Mouse (Mus musculus): ENCODE results near the gene Spindoc.

GRCm38 (mm10) chr19:7412361-7412760 lies 29.6 kb upstream of the Spindoc start:
- no peak for TF ChIP-seq ELF1 (IDR thresholded peaks at IDR 0.05; ENCODE audit: low read depth, low read length)
- TF ChIP-seq RCOR1 (conservative IDR thresholded peaks at IDR 0.05; ENCODE audit: low read depth, low read length), result no peak
- no peak for TF ChIP-seq ZC3H11A (IDR thresholded peaks at IDR 0.05; ENCODE audit: low read depth, low read length)
- no peak for TF ChIP-seq CHD1 (IDR thresholded peaks at IDR 0.05; ENCODE audit: low read depth, low read length)
- no peak for TF ChIP-seq CTCF (conservative IDR thresholded peaks at IDR 0.05 in 1 of 2, IDR thresholded peaks at IDR 0.05 in 1 of 2; ENCODE audit: low read depth in 2 of 2, low read length in 2 of 2)
- TF ChIP-seq EP300 (IDR thresholded peaks at IDR 0.05; ENCODE audit: low read length), result no peak
- TF ChIP-seq NELFE (IDR thresholded peaks at IDR 0.05; ENCODE audit: low read depth, low read length), result no peak
- no peak for TF ChIP-seq MAX (IDR thresholded peaks at IDR 0.05; ENCODE audit: low read length)
- TF ChIP-seq SMC3 (IDR thresholded peaks at IDR 0.05; ENCODE audit: low read depth, low read length), result no peak
- TF ChIP-seq IRF4 (IDR thresholded peaks at IDR 0.05; ENCODE audit: low read depth, low read length), result no peak
- no peak for TF ChIP-seq JUND (conservative IDR thresholded peaks at IDR 0.05; ENCODE audit: low read depth, low read length)

Data from CH12.LX (cell line).